Mouse (Mus musculus): ENCODE measurements around the gene Meiob. TPM values are rescaled to one million over a fixed set of nuclear protein-coding genes. Genes with fewer than 3 reads are reported as not detected.

The Meiob gene
- polyA plus RNA-seq, 1 experiment: not detected

DNA sequence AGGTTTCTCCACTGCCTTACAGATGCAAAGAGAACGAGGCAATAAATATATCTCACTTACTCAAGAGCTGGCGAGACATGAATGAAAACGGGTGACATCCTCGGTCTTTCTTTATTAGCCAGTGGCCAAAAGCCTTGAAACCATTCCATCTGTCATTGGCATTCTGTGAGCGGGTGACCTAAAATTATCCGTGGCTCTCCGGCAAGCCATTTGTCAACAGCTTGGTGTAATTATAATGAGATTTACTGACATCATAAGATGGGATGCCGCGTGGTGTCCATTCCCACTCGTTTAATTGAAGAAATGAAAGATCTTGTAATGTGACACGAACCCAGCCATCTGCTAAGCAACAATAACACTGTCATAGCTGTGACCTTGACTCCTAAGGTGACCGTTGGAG is 9.3 kb upstream of the Meiob start:
- DNase-seq (ENCODE audit: low read depth): peak; percentile 15
- TF ChIP-seq CTCF (IDR thresholded peaks at IDR 0.05; ENCODE audit: borderline replicate concordance, extremely low read depth, insufficient read depth, insufficient read length): no peak
- no peak for TF ChIP-seq POLR2A (IDR thresholded peaks at IDR 0.05; ENCODE audit: borderline replicate concordance, extremely low read depth, insufficient read depth, insufficient read length, poor library complexity, severe bottlenecking)

DNA sequence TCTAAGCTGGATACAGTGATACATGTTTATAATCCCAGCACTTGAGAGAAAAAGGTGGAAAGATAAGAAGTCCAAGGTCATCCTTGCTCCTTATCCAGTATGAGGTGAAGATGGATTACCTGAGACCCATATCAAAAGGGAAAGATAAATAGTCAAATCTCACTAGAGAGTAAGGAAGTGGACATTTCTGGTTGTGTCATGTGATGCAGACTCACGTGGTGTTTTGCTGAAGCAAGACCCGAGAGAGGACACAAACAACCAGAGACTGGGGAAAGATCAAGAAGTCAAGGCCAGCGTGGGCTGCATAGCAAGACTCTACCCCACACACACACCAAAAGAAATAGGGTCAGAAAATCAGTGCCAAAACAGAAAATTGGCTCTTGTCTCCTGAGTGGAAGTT is 7.1 kb upstream of the Meiob start:
- no peak for DNase-seq (ENCODE audit: low read depth)
- no peak for TF ChIP-seq POLR2A (IDR thresholded peaks at IDR 0.05; ENCODE audit: borderline replicate concordance, extremely low read depth, insufficient read depth, insufficient read length, poor library complexity, severe bottlenecking)
- no peak for TF ChIP-seq CTCF (IDR thresholded peaks at IDR 0.05; ENCODE audit: borderline replicate concordance, extremely low read depth, insufficient read depth, insufficient read length)

DNA sequence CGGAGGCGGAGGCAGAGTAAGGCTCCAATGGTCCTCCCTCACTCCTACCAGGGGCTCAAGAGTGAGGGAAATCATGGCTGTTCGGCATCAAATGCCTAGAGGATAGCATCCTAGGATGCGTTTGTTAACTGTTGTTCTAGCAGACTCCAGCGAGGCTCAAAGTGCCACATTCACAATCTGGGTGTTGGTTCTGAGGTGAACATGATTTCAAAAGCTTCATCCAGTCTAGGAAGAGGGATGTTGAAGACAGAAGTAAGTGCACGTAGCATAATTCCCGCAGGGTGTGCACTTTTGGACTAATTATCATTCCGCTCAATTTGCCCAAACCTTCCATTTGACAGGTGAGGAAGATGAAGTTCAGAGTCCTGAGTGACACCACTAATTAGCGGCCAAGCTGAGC is 5.9 kb upstream of the Meiob start:
- no peak for TF ChIP-seq CTCF (IDR thresholded peaks at IDR 0.05; ENCODE audit: borderline replicate concordance, extremely low read depth, insufficient read depth, insufficient read length)
- no peak for TF ChIP-seq POLR2A (IDR thresholded peaks at IDR 0.05; ENCODE audit: borderline replicate concordance, extremely low read depth, insufficient read depth, insufficient read length, poor library complexity, severe bottlenecking)
- no peak for DNase-seq (ENCODE audit: low read depth)

DNA sequence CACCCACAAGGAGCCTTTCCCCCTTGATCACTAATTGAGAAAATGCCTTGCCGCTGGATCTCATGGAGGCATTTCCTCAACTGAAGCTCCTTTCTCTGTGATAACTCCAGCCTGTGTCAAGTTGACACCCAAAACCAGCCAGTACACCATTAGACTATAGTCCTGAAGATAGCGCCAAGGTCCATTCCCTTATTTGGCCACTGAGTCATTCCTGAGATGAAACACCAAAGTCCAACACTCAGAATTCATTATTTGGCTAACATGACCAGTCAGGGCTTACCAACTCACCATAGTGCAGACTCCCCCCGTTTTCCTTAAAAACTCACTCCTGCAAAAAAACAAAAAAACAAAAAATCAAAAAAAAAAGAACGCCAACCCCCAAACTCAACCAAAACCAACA is 4.6 kb upstream of the Meiob start:
- DNase-seq (ENCODE audit: low read depth): no peak
- no peak for TF ChIP-seq POLR2A (IDR thresholded peaks at IDR 0.05; ENCODE audit: borderline replicate concordance, extremely low read depth, insufficient read depth, insufficient read length, poor library complexity, severe bottlenecking)
- no peak for TF ChIP-seq CTCF (IDR thresholded peaks at IDR 0.05; ENCODE audit: borderline replicate concordance, extremely low read depth, insufficient read depth, insufficient read length)

DNA sequence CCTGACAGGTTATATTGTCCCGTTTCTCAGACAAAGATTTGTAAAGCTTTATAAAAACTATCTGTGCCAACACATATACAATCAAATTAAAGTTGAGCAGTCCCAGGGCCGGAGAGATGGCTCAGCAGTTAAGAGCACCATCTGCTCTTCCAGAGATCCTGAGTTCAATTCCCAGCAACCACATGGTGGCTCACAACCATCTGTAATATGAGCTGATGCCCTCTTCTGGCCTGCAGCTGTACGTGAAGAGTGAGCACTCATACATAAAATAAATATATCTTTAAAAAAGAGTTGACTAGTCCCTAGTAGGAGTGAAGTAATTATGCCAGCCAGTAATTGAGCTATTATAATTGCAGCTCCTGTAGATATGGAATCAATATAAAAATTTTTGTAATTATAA is 3.6 kb upstream of the Meiob start:
- no peak for DNase-seq (ENCODE audit: low read depth)
- no peak for TF ChIP-seq POLR2A (IDR thresholded peaks at IDR 0.05; ENCODE audit: borderline replicate concordance, extremely low read depth, insufficient read depth, insufficient read length, poor library complexity, severe bottlenecking)
- TF ChIP-seq CTCF (IDR thresholded peaks at IDR 0.05; ENCODE audit: borderline replicate concordance, extremely low read depth, insufficient read depth, insufficient read length): no peak

DNA sequence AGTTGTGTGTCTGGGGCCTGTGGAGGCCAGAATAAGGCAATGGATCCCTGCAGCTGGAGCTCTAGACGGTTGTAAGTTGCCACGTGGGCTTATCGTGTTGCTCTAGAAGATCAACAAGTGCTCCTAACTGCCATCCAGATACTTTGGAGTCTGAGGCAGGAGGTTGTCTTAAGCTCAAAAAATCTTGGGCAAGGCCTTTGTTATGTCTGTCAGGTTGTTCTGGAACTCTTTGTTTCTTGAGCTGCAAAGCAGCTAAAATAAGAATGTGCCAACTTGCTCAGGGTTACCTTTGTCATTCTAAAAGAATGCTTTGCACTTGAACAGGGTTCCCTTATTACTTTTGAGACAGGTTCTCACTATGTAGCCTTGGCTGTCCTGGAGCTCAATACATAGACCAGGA is 7.1 kb downstream of the Meiob start:
- no peak for TF ChIP-seq POLR2A (IDR thresholded peaks at IDR 0.05; ENCODE audit: borderline replicate concordance, extremely low read depth, insufficient read depth, insufficient read length, poor library complexity, severe bottlenecking)

DNA sequence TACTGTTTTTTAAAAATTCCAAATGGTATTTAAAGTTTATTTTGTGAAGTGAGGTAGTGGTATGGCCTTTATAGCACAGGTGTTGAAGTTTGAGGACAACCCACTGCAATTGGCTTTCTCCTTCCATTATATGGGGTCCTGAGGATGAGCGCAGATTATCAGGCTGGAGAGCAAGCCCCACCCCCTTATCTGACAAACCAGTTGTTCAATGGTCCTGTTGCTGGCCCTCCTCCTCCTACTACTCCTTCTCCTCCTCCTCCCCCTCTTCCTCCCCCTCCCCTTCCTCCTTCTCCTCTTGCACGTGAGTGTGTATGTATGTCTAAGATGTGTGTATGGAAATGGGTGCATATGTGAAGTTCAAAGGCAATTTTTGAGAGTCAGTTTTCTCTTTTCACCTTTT is 8.1 kb downstream of the Meiob start:
- TF ChIP-seq POLR2A (IDR thresholded peaks at IDR 0.05; ENCODE audit: borderline replicate concordance, extremely low read depth, insufficient read depth, insufficient read length, poor library complexity, severe bottlenecking) (no peak), CTCF (IDR thresholded peaks at IDR 0.05; ENCODE audit: borderline replicate concordance, extremely low read depth, insufficient read depth, insufficient read length) (no peak)
- no peak for DNase-seq (ENCODE audit: low read depth)

More for the DNA sequence above, 7.1 kb downstream of the Meiob start:
- DNase-seq (ENCODE audit: low read depth): no peak

DNA sequence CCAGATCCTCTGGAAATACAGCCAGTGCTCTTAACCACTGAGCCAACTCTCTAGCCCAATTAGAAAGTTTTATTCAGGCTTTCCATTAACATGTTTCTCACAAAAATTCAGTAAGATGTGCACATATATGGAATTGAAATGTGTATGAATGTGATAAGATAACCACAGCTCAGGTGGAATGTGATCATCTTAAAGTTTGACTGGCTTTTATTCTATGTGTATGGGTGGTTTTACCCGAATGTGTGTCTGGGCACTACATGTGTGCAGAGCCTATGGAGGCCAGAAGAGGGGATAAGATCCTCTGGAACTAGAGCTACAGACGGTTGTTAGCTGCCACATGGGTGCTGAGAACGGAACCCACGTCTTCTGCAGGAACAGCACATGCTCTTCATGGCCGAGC is 11.2 kb downstream of the Meiob start:
- TF ChIP-seq CTCF (IDR thresholded peaks at IDR 0.05; ENCODE audit: borderline replicate concordance, extremely low read depth, insufficient read depth, insufficient read length) (no peak), POLR2A (IDR thresholded peaks at IDR 0.05; ENCODE audit: borderline replicate concordance, extremely low read depth, insufficient read depth, insufficient read length, poor library complexity, severe bottlenecking) (no peak)
- no peak for DNase-seq (ENCODE audit: low read depth)

DNA sequence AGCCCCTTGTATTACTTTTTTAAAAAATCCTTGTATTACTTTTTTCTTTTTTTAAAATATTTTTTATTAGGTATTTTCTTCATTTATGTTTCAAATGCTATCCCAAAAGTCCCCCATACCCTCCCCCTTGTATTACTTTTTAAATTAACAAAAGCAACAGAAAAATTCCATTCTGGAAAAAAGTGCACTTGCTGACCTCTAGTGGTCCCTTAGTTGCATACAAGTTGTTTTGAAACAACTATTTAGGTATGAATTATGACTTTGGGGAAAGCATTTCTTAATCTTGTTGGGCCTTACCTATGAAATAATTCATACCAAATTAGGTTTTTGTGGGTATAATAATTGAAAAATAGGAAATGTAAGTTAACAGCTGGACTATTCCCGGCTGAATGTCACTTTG is 13.4 kb downstream of the Meiob start:
- DNase-seq (ENCODE audit: low read depth): peak; percentile 28
- TF ChIP-seq CTCF (IDR thresholded peaks at IDR 0.05; ENCODE audit: borderline replicate concordance, extremely low read depth, insufficient read depth, insufficient read length): no peak
- no peak for TF ChIP-seq POLR2A (IDR thresholded peaks at IDR 0.05; ENCODE audit: borderline replicate concordance, extremely low read depth, insufficient read depth, insufficient read length, poor library complexity, severe bottlenecking)

DNA sequence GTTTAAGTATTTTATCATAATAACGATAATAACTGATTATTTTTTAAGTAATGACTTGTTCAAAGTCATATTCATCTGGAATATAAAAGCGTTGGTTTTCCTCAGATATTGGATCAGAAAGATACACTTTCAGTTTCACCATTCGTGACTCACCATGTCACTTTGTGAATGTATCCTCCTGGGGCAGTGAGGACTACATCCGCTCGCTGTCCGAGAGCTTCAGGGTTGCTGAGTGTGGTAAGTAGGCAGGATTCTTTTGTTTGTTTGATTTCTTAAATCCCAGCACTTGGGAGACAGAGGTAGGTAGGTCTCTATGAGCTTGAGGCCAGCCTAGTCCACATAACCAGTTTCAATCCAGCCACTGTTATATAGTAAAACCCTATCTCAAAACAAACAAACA is 14.1 kb downstream of the Meiob start:
- no peak for TF ChIP-seq CTCF (IDR thresholded peaks at IDR 0.05; ENCODE audit: borderline replicate concordance, extremely low read depth, insufficient read depth, insufficient read length)
- no peak for TF ChIP-seq POLR2A (IDR thresholded peaks at IDR 0.05; ENCODE audit: borderline replicate concordance, extremely low read depth, insufficient read depth, insufficient read length, poor library complexity, severe bottlenecking)
- no peak for DNase-seq (ENCODE audit: low read depth)

DNA sequence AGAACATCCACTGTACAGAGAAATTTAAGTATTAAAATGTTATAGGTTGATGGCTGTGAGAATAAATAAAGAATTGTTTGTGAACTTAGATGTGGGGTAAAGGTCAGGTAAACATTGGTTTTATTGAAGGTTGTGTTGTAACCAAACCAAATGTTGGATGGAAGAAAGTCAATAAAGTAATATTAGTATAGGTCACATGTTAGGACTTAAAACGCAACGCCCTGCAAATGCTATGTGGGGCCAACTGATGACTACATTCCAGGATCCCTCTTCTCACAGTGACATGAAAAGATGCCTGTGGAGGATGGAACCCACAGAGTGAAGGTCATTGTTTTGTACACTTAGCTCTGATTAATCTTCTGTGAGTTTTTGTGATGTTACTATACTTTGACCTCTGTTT is 15.4 kb downstream of the Meiob start:
- TF ChIP-seq POLR2A (IDR thresholded peaks at IDR 0.05; ENCODE audit: borderline replicate concordance, extremely low read depth, insufficient read depth, insufficient read length, poor library complexity, severe bottlenecking) (no peak), CTCF (IDR thresholded peaks at IDR 0.05; ENCODE audit: borderline replicate concordance, extremely low read depth, insufficient read depth, insufficient read length) (no peak)
- DNase-seq (ENCODE audit: low read depth): no peak

DNA sequence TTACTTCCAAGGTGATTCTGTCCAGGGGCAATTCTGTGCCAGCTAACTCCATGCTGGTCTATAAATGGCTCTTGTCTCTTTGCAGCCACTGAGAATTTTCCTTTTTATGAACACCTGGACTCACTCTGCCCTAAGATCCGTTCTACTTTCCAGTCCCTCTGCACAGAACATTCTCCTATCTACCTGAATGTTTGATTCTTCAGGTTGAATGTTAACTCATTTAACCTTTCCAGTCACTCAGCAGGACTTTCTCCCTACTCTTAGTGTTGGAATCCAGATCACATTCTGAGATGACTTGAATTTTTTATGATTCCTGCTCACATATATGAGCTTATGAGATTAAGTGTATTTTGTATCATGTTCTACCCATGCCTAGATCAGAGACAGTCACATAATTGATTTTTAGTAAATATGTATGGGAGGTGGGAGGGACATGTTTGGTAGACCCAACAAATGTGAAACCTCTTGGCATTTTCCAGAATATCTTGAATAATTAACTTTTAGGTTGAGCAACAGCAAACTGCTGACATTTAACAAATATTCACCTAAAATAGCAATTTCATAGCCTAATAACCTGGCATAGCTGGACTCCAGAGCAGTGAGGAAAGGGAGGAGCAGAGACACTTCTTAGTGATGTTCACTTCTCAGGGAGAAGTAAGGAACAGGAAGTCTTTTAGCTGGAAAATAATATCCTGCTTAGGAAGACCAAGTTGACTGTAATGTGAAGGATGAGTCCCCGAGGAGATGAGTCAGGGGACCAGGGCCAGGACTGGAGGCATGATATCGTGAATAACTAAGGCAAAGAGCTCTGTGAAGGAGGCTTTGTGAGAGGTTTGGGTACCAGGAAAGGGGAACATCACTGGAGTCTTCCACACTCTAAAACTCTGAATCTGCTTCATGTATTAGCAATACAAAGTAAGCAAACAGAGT is 17.5 kb downstream of the Meiob start:
- DNase-seq (ENCODE audit: low read depth): no peak
- TF ChIP-seq CTCF (IDR thresholded peaks at IDR 0.05; ENCODE audit: borderline replicate concordance, extremely low read depth, insufficient read depth, insufficient read length): no peak
- no peak for TF ChIP-seq POLR2A (IDR thresholded peaks at IDR 0.05; ENCODE audit: borderline replicate concordance, extremely low read depth, insufficient read depth, insufficient read length, poor library complexity, severe bottlenecking)

All from brain, embryonic 14.5 days (tissue).